Mouse (Mus musculus) kidney, adult 2 months (tissue): ENCODE results near the gene Esx1. TPM values are rescaled to one million over a fixed set of nuclear protein-coding genes. Genes with fewer than 3 reads are reported as not detected.

Source experiments
- DNase-seq: peaks from one replicate; pipeline ENCODE4 v3.0.0; 2021
- H3K27ac ChIP-seq: fragments of 200-500 bp; 2 replicates; pipeline ENCODE4 v1.5.1; 2012; ENCODE audit warnings: low read depth, low read length, control low read depth, inconsistent platforms; ENCODE audit not compliant: insufficient read depth
- H3K27me3 ChIP-seq: fragments of 200-500 bp; replicated peaks from 2 replicates; pipeline ENCODE4 v1.6.1; 2012; ENCODE audit warnings: mild to moderate bottlenecking, moderate library complexity, low read length, inconsistent platforms; ENCODE audit not compliant: control insufficient read depth, insufficient read depth
- H3K36me3 ChIP-seq: fragments of 200-500 bp; 2 replicates; pipeline ENCODE4 v1.6.1; 2012; ENCODE audit warnings: mild to moderate bottlenecking, moderate library complexity, low read length, inconsistent platforms; ENCODE audit not compliant: control insufficient read depth, insufficient read depth
- H3K4me1 ChIP-seq: fragments of 200-500 bp; 2 replicates; pipeline ENCODE4 v1.6.1; 2011; ENCODE audit warnings: low read length; ENCODE audit not compliant: control insufficient read depth, insufficient read depth
- H3K4me3 ChIP-seq: fragments of 200-500 bp; 2 replicates; pipeline ENCODE4 v1.5.1; 2011; ENCODE audit warnings: mild to moderate bottlenecking, low read depth, low read length, control low read depth; ENCODE audit not compliant: insufficient read depth
- CTCF ChIP-seq: fragments of 200-500 bp; conservative IDR thresholded peaks from 2 replicates; pipeline ENCODE4 v1.5.1; 2011; ENCODE audit warnings: low read depth, mild to moderate bottlenecking, control low read depth, low read length, moderate library complexity, mixed read lengths; ENCODE audit not compliant: insufficient read depth, insufficient read length
- POLR2A ChIP-seq: fragments of 200-500 bp; IDR thresholded peaks from one replicate; pipeline ENCODE4 v1.6.1; 2011; ENCODE audit warnings: low read depth, low read length, control low read depth
- WGBS: fragments of 180-500 bp; shearing (Covaris S2); methylation state at CpG from one replicate; pipeline ENCODE4 v1.1.7; 2018; 5-methylcytosine and 5-hydroxymethylcytosine counted together
- polyA plus RNA-seq: library from polyadenylated mRNA; depleted of rRNA; stranded (reverse); fragments of >200 nt; gene quantifications from 2 replicates; pipeline ENCODE4 v1.2.3, GENCODE M21; 2012; rRNA removed

Gene Esx1
- polyA plus RNA-seq, 1 experiment, result not detected

- Histone ChIP-seq H3K27me3 (no peaks in the 10 kb centered on the region; the same call in 1 of the 2 replicates), H3K27ac (no peak overlapping the region), H3K4me1 (no peaks in the 10 kb centered on the region), H3K4me3 (no peak overlapping the region), H3K36me3 (no peaks in the 10 kb centered on the region)
- WGBS, result 7% methylated on average over 12 of the region's 13 CpGs
- DNase-seq, result no peak
- TF ChIP-seq POLR2A (no peak), CTCF (no peak)
Measured at GRCm38 (mm10) chrX:137106498-137106897, 15.4 kb downstream of the Esx1 start.

- Histone ChIP-seq H3K27ac (no peak overlapping the region), H3K36me3 (no peaks in the 10 kb centered on the region), H3K4me3 (no peak overlapping the region), H3K27me3 (no peaks in the 10 kb centered on the region; the same call in 1 of the 2 replicates), H3K4me1 (no peaks in the 10 kb centered on the region)
- WGBS, result 4% methylated on average over 25 of the region's 25 CpGs
- TF ChIP-seq CTCF (no peak), POLR2A (no peak)
- no peak for DNase-seq
Measured at GRCm38 (mm10) chrX:137104531-137104930, 17.4 kb downstream of the Esx1 start.

Other genes with a start within 250 kb of the Esx1 start
- not detected in 2 replicates for gene H2bfm, start 194.8 kb downstream of the Esx1 start, polyA plus RNA-seq
- gene Tmsb15b2, start 146.6 kb downstream of the Esx1 start, polyA plus RNA-seq, result 0.44 and 0.57 TPM in 2 replicates
- gene Tmsb15l, start 145.2 kb downstream of the Esx1 start, polyA plus RNA-seq, result 1.2 and 2.0 TPM in 2 replicates
- gene Tmsb15b1, start 145.2 kb downstream of the Esx1 start, polyA plus RNA-seq, result 0.83 and 1.0 TPM in 2 replicates
- gene Zcchc18, start 128.9 kb downstream of the Esx1 start, polyA plus RNA-seq, result 0.30 and 0.92 TPM in 2 replicates
- gene Slc25a53, start 83.8 kb downstream of the Esx1 start, polyA plus RNA-seq, result 2.2 and 2.4 TPM in 2 replicates
- gene Fam199x, start 72.5 kb downstream of the Esx1 start, polyA plus RNA-seq, result 0.83 and 0.91 TPM in 2 replicates